Mouse (Mus musculus) stomach, postnatal 0 days (tissue): ENCODE measurements around the gene Aldh8a1.

Experiments
- CTCF ChIP-seq: IDR thresholded peaks from 2 replicates; pipeline ENCODE4 v1.5.1; 2016; ENCODE audit warnings: antibody characterized with exemption, low read depth, mild to moderate bottlenecking, moderate library complexity
- EP300 ChIP-seq: optimal IDR thresholded peaks from 2 replicates; pipeline ENCODE3; 2016; ENCODE audit warnings: antibody characterized with exemption

DNA sequence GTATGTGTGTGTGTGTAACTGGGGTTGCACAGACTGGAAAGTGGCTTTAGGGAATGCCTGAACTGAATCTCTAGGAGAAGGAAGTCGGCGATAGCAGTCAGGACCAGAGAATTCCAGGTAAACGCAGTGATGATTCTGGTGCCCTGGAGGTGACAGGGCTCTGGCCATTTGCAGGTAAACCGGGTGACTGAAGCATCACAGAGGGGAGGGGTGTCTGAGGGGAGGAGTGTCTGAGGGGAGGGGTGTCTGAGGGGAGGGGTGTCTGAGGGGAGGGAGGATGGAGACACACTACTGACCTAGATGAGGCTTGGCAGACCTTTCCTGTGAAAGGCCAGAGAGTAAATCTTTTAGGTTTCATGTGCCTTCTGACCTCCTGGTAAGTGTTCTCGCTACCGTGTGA is 50.9 kb downstream of the Aldh8a1 start:
- TF ChIP-seq CTCF (no peak), EP300 (no peak)
